Mouse (Mus musculus): ENCODE results near the gene Mob3b. TPM values are rescaled to one million over a fixed set of nuclear protein-coding genes. Genes with fewer than 3 reads are reported as not detected.

The Mob3b gene
- polyA plus RNA-seq, 1 experiment from 2014 or later = 1.3 TPM

DNA sequence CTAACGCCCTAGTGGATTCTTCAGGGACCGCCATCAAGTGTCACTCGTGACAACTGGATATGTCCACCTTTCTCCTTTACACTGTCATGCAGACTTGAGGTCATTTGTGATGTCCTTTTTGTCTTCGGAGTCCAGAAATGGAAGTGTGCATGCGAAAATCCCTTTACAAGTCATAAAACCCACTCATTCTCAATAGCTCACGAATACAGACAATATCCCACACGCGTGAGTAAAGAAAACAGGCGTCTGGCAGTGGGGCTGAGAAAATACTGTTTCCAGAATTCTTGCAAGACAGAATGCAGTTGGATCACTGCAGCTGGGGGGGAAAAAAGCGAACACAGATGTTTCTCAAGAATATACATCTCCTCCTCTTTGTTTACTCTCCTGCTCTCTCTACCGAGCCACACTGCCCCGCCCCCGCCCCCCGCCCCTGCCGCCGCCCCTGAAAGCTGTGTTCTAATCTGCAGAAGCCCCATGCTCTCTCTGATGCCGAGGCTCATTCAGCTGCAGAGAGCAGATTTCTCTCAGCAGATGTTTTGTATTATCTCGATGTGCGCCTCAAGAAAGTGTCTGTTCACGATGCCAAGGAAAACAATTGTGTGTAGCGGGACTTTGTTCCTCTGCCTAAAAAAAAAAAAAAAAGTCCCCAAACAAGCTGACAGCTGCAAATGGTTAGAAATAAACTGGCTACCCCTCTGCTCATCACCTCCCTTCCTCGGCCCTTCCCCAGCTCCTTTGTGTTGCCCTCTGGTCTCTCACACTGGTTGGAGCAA, 164.2 kb downstream of the Mob3b start:
- H3K36me3 ChIP-seq (ENCODE audit: control insufficient read depth, insufficient read depth, low read length) = no peaks in the 10 kb centered on the region
- H3K27me3 ChIP-seq (ENCODE audit: control insufficient read depth, insufficient read depth, low read length) = no peaks in the 10 kb centered on the region
- peak overlapping the region; percentile 9; the same call in 1 of the 2 replicates for H3K4me3 ChIP-seq (ENCODE audit: low read depth, low read length)
- WGBS = 31% methylated on average over 22 of the region's 22 CpGs
- peak; percentile 79 for ATAC-seq (ENCODE audit: low read depth)
- H3K9ac ChIP-seq (replicated peaks; ENCODE audit: low read depth, low read length) = peak overlapping the region; percentile 32; the same call in 1 of the 2 replicates
- no peaks in the 10 kb centered on the region for H3K9me3 ChIP-seq (ENCODE audit: control insufficient read depth, low read length)
- H3K4me2 ChIP-seq (ENCODE audit: low read depth, low read length) = peak overlapping the region; percentile 30; the same call in 1 of the 2 replicates
- H3K4me1 ChIP-seq (ENCODE audit: control insufficient read depth, insufficient read depth, low read length) = peaks cover 9% of the 10 kb centered on the region; the same call in 1 of the 2 replicates
- H3K27ac ChIP-seq (ENCODE audit: low read depth, low read length) = peak overlapping the region; percentile 64

DNA sequence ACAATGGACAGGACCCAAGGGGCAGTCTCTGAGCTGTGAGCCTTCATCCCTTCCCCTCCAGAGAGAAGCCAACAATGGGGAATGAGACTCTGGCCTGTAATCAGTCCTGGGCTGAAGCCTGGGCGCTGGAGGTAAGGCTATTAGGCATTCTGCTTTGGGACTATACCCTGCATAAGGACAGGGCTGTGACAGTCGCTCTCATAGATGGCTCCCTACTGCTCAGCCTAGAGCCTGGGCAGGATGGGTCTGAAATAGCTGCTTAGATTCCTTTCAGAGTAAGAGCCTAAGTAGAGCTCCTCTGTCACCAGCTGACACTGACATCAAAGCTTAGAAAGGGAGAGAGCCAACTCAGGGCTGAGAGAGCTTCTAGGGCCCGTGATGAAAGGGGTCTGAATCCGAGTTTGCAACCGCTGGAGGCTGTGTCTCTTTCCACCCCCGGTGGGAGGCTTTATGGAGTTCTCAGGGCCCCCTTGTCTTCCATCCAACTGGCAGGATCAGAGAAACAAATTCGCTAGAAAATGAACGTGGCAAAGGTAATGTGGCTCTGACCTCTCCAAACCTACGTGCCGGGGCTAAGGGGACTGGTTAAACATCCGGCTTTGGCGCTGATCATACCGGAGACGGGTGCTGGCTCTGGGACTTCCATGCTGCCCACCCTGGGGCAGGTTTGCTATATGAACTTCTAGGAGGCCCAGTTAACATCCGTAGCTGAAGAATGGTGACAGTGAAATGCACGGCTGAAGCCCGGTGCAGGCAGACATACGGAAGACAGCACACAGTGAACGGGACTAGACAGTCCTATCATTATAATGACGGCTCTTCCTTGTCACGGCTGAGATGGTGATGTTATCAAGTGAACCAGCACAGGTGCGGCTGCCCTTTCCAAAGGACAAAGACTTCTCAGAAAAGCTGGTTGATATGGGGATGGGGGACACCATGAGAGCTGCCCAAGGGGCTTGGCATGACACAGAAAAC, 165.1 kb downstream of the Mob3b start:
- H3K4me2 ChIP-seq (ENCODE audit: low read depth, low read length) = no peak overlapping the region
- H3K9me3 ChIP-seq (ENCODE audit: control insufficient read depth, low read length) = no peaks in the 10 kb centered on the region
- 55% methylated on average over 22 of the region's 22 CpGs for WGBS
- no peak overlapping the region for H3K9ac ChIP-seq (replicated peaks; ENCODE audit: low read depth, low read length)
- peak; percentile 51; the same call in 1 of the 2 replicates for ATAC-seq (ENCODE audit: low read depth)
- no peaks in the 10 kb centered on the region for H3K27me3 ChIP-seq (ENCODE audit: control insufficient read depth, insufficient read depth, low read length)
- H3K4me3 ChIP-seq (ENCODE audit: low read depth, low read length) = no peak overlapping the region
- no peak overlapping the region; the same call in 1 of the 2 replicates for H3K27ac ChIP-seq (ENCODE audit: low read depth, low read length)
- no peaks in the 10 kb centered on the region for H3K36me3 ChIP-seq (ENCODE audit: control insufficient read depth, insufficient read depth, low read length)
- peaks cover 9% of the 10 kb centered on the region; the same call in 1 of the 2 replicates for H3K4me1 ChIP-seq (ENCODE audit: control insufficient read depth, insufficient read depth, low read length)

DNA sequence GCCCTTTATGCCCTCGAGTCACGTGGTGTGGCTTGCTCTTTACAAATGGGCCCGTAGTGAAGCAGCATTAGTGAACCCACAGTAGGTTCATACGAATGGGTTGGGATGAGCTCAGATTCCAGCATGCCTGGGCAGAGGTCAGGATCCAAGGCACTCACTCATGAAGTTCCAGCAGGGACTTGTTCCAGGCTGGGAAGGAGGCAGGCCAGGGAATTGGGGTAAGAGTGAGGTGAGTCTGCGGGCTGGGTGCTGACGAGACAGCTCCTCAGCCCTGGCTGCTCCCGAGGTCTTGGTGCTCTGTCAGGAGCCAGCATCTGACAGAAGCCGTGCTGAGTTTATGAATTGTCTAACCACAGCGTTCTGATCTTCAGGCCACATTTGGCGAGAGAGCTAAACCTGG, 166.2 kb downstream of the Mob3b start:
- Histone ChIP-seq H3K27ac (ENCODE audit: low read depth, low read length) (no peak overlapping the region), H3K27me3 (ENCODE audit: control insufficient read depth, insufficient read depth, low read length) (no peaks in the 10 kb centered on the region), H3K4me2 (ENCODE audit: low read depth, low read length) (no peak overlapping the region), H3K9me3 (ENCODE audit: control insufficient read depth, low read length) (no peaks in the 10 kb centered on the region), H3K4me3 (ENCODE audit: low read depth, low read length) (no peak overlapping the region), H3K4me1 (ENCODE audit: control insufficient read depth, insufficient read depth, low read length) (peaks cover 9% of the 10 kb centered on the region; the same call in 1 of the 2 replicates), H3K36me3 (ENCODE audit: control insufficient read depth, insufficient read depth, low read length) (no peaks in the 10 kb centered on the region), H3K9ac (replicated peaks; ENCODE audit: low read depth, low read length) (no peak overlapping the region)
- ATAC-seq (ENCODE audit: low read depth) = no peak
- WGBS = 56% methylated on average over 10 of the region's 10 CpGs

DNA sequence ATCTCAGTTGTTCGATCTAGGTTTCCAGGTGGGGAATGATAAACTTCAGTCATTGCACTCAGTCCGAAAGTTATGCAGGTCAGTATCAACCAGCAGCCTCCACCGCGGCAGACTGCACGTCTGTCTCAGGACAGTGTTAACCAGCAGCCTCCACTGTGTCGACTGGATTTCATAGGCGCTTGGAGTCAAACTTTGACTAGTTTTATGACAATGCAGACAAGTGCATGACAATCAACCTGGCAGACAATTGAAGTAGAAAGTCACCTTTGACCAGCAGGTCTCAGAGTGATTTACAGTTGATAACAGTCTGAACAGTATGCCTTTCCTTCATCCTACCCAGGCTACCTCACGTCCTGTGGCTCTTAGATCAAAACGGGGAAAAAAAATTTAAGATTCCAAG, 166.6 kb downstream of the Mob3b start:
- no peak overlapping the region for H3K4me2 ChIP-seq (ENCODE audit: low read depth, low read length)
- H3K36me3 ChIP-seq (ENCODE audit: control insufficient read depth, insufficient read depth, low read length) = no peaks in the 10 kb centered on the region
- WGBS = 80% methylated on average over 9 of the region's 9 CpGs
- no peak overlapping the region for H3K4me3 ChIP-seq (ENCODE audit: low read depth, low read length)
- H3K27me3 ChIP-seq (ENCODE audit: control insufficient read depth, insufficient read depth, low read length) = no peaks in the 10 kb centered on the region
- no peak for ATAC-seq (ENCODE audit: low read depth)
- no peaks in the 10 kb centered on the region for H3K9me3 ChIP-seq (ENCODE audit: control insufficient read depth, low read length)
- H3K27ac ChIP-seq (ENCODE audit: low read depth, low read length) = no peak overlapping the region
- peaks cover 9% of the 10 kb centered on the region; the same call in 1 of the 2 replicates for H3K4me1 ChIP-seq (ENCODE audit: control insufficient read depth, insufficient read depth, low read length)
- no peak overlapping the region for H3K9ac ChIP-seq (replicated peaks; ENCODE audit: low read depth, low read length)

DNA sequence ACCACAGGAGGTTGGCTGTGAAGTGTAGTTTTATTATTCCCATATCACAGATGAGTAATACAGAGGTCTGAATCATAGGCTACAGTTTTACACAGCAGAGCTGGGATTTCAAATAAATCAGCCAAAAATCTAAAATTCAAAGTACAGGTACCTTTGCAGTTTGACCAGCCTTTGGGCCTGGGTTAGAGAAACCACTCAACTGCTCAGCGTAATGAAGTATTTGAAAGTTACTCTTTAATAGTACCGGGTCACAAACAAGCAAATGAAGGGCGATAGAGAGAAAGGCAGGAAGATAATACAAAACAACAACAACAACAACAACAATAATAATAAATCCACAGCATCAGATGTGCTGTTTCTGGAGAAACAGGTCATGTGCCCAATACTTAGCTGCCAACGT, 169.7 kb downstream of the Mob3b start:
- no peak overlapping the region for H3K27ac ChIP-seq (ENCODE audit: low read depth, low read length)
- no peaks in the 10 kb centered on the region for H3K27me3 ChIP-seq (ENCODE audit: control insufficient read depth, insufficient read depth, low read length)
- 93% methylated on average over 4 of the region's 4 CpGs for WGBS
- no peaks in the 10 kb centered on the region for H3K9me3 ChIP-seq (ENCODE audit: control insufficient read depth, low read length)
- no peak overlapping the region for H3K9ac ChIP-seq (replicated peaks; ENCODE audit: low read depth, low read length)
- H3K36me3 ChIP-seq (ENCODE audit: control insufficient read depth, insufficient read depth, low read length) = no peaks in the 10 kb centered on the region
- no peak overlapping the region for H3K4me3 ChIP-seq (ENCODE audit: low read depth, low read length)
- no peaks in the 10 kb centered on the region for H3K4me1 ChIP-seq (ENCODE audit: control insufficient read depth, insufficient read depth, low read length)
- no peak overlapping the region for H3K4me2 ChIP-seq (ENCODE audit: low read depth, low read length)
- ATAC-seq (ENCODE audit: low read depth) = no peak

DNA sequence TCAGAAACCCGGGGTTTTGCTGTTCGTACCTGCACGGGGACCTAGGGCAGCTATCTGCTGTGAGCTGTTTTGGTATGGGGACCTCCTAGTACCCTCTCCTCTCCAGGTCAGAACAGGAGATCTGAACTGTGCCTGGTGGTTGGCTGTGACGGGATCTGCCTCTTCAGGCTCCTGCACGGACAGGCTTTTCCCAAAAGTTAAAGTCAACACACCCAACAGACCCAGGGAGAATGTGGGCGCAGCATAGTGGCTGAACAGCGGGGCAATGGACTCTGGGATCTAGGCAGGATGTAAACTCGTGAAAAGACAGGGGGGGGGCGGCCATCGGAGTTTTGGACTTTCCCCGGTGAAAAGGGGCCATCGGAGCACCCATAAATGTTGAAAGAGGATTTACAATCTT, 170.2 kb downstream of the Mob3b start:
- Histone ChIP-seq H3K36me3 (ENCODE audit: control insufficient read depth, insufficient read depth, low read length) (no peaks in the 10 kb centered on the region), H3K9ac (replicated peaks; ENCODE audit: low read depth, low read length) (no peak overlapping the region), H3K4me2 (ENCODE audit: low read depth, low read length) (no peak overlapping the region), H3K27me3 (ENCODE audit: control insufficient read depth, insufficient read depth, low read length) (no peaks in the 10 kb centered on the region), H3K9me3 (ENCODE audit: control insufficient read depth, low read length) (no peaks in the 10 kb centered on the region), H3K4me1 (ENCODE audit: control insufficient read depth, insufficient read depth, low read length) (no peaks in the 10 kb centered on the region), H3K27ac (ENCODE audit: low read depth, low read length) (no peak overlapping the region), H3K4me3 (ENCODE audit: low read depth, low read length) (no peak overlapping the region)
- ATAC-seq (ENCODE audit: low read depth) = no peak
- WGBS = 78% methylated on average over 12 of the region's 12 CpGs

DNA sequence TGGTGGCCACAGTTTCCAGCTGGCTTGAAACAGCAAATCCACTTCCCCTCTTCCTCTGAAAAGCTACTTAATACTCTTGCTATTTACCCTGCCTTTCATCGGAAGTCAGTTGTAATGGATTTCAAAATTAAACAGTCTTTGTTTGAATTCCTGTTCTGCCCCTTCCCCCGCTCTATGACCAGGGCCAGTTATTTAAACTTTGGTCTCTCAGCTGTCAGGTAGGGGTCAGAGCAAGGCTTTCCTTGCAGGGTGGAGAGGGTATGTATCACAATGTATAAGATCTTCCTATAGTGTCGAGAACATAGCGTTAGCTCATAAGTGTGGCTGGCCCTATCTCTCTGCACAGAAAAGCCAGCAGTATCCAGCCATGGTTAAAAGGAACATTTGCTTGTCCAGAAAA, 170.6 kb downstream of the Mob3b start:
- ATAC-seq (ENCODE audit: low read depth) = no peak
- 83% methylated on average over 4 of the region's 4 CpGs for WGBS

DNA sequence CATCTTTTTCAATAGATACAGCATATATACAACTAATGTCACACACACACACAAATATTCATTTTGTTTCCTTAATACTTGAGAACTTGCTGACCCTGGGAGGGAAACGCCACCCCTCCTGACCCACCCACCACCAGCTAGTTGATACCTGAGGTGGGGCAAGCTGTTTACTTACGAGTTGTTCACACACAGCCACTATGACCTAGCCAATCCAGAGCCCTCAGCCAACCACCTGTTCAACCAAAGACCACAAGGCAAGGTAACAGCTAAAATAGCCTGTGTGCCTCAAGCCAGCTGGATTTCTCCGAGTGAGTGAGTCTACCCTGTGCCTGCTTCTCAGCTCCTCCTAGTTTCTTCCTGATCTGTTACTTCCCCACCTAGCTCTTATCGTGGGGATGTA, 172.9 kb downstream of the Mob3b start:
- no peak overlapping the region for H3K27ac ChIP-seq (ENCODE audit: low read depth, low read length)
- H3K9me3 ChIP-seq (ENCODE audit: control insufficient read depth, low read length) = no peaks in the 10 kb centered on the region
- no peak for ATAC-seq (ENCODE audit: low read depth)
- no peak overlapping the region for H3K4me2 ChIP-seq (ENCODE audit: low read depth, low read length)
- H3K4me1 ChIP-seq (ENCODE audit: control insufficient read depth, insufficient read depth, low read length) = no peaks in the 10 kb centered on the region
- 95% methylated on average over 4 of the region's 4 CpGs for WGBS
- no peaks in the 10 kb centered on the region for H3K27me3 ChIP-seq (ENCODE audit: control insufficient read depth, insufficient read depth, low read length)
- H3K36me3 ChIP-seq (ENCODE audit: control insufficient read depth, insufficient read depth, low read length) = no peaks in the 10 kb centered on the region
- H3K9ac ChIP-seq (replicated peaks; ENCODE audit: low read depth, low read length) = no peak overlapping the region
- no peak overlapping the region for H3K4me3 ChIP-seq (ENCODE audit: low read depth, low read length)

More for the DNA sequence above, 170.6 kb downstream of the Mob3b start:
- H3K27me3 ChIP-seq (ENCODE audit: control insufficient read depth, insufficient read depth, low read length) = no peaks in the 10 kb centered on the region
- H3K9ac ChIP-seq (replicated peaks; ENCODE audit: low read depth, low read length) = no peak overlapping the region
- H3K4me3 ChIP-seq (ENCODE audit: low read depth, low read length) = no peak overlapping the region
- no peak overlapping the region for H3K4me2 ChIP-seq (ENCODE audit: low read depth, low read length)
- no peaks in the 10 kb centered on the region for H3K36me3 ChIP-seq (ENCODE audit: control insufficient read depth, insufficient read depth, low read length)
- H3K27ac ChIP-seq (ENCODE audit: low read depth, low read length) = no peak overlapping the region
- H3K9me3 ChIP-seq (ENCODE audit: control insufficient read depth, low read length) = no peaks in the 10 kb centered on the region
- no peaks in the 10 kb centered on the region for H3K4me1 ChIP-seq (ENCODE audit: control insufficient read depth, insufficient read depth, low read length)

DNA sequence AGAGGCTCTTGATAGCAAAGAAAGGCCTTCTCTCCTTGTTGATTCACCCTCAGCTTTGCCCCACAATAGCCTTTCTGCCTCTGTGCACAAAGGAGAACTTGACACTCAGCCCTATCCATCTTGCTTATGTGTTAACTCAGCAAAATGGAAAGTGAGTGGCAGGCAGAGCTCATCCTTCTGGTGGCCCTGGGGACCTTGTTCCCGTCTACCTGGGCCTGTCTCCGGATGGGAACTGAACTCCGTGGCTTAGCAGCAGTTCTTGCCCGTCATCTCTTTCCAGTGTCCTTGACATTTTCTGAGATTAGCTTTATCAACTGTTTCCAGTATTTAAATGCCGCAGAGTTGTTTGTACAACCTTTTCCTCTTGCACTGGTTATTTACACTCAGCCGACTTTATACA, 173.8 kb downstream of the Mob3b start:
- no peak overlapping the region for H3K4me3 ChIP-seq (ENCODE audit: low read depth, low read length)
- no peak overlapping the region for H3K27ac ChIP-seq (ENCODE audit: low read depth, low read length)
- H3K4me2 ChIP-seq (ENCODE audit: low read depth, low read length) = no peak overlapping the region
- no peak for ATAC-seq (ENCODE audit: low read depth)
- no peak overlapping the region for H3K9ac ChIP-seq (replicated peaks; ENCODE audit: low read depth, low read length)
- no peaks in the 10 kb centered on the region for H3K4me1 ChIP-seq (ENCODE audit: control insufficient read depth, insufficient read depth, low read length)
- WGBS = 90% methylated on average over 6 of the region's 6 CpGs
- H3K36me3 ChIP-seq (ENCODE audit: control insufficient read depth, insufficient read depth, low read length) = no peaks in the 10 kb centered on the region
- no peaks in the 10 kb centered on the region for H3K27me3 ChIP-seq (ENCODE audit: control insufficient read depth, insufficient read depth, low read length)
- H3K9me3 ChIP-seq (ENCODE audit: control insufficient read depth, low read length) = no peaks in the 10 kb centered on the region

All from neural tube, embryonic 14.5 days (tissue).